Mouse (Mus musculus): Measurements from ENCODE around the gene Rnf144a. TPM values are rescaled to one million over a fixed set of nuclear protein-coding genes. Genes with fewer than 3 reads are reported as not detected.

Rnf144a gene
- polyA plus RNA-seq, 1 experiment from 2014 or later: 3.1 TPM

DNA sequence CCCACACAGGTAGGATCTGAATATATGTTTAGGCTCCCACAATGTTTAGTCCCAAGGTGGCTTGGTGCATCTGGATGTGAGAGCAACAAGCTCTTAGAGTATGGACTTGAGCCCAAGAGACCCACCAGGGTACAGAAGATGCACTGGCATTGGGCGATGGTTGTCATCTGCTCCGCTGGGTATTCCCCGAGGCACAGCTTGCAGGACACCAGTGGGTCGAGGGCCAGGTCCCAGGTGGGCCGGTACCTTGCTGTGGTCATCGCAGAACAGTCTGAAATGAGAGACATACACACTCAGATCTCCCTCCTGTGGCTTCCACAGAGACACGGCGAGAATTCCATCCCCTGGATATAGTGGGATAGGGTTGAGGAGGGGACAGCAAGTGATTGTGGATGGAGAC lies 75.9 kb downstream of the Rnf144a start:
- ATAC-seq: no peak

GRCm38 (mm10) chr12:26333678-26334077 lies 81.4 kb downstream of the Rnf144a start:
- H3K27ac ChIP-seq: no peak overlapping the region
- no peaks in the 10 kb centered on the region for H3K4me1 ChIP-seq
- H3K27me3 ChIP-seq (replicated peaks): no peaks in the 10 kb centered on the region
- no peak for ATAC-seq
- H3K4me3 ChIP-seq: no peak overlapping the region
- H3K36me3 ChIP-seq: no peaks in the 10 kb centered on the region
- H3K4me2 ChIP-seq: no peak overlapping the region
- 36% methylated on average over 1 of the region's 1 CpGs for WGBS (ENCODE audit: insufficient replicate concordance)
- H3K9me3 ChIP-seq (replicated peaks): no peaks in the 10 kb centered on the region
- no peak overlapping the region for H3K9ac ChIP-seq

More for the DNA sequence above, 75.9 kb downstream of the Rnf144a start:
- Histone ChIP-seq H3K9ac (no peak overlapping the region), H3K27ac (no peak overlapping the region), H3K9me3 (replicated peaks) (no peaks in the 10 kb centered on the region), H3K4me3 (no peak overlapping the region), H3K36me3 (no peaks in the 10 kb centered on the region), H3K4me2 (no peak overlapping the region), H3K4me1 (no peaks in the 10 kb centered on the region), H3K27me3 (replicated peaks) (no peaks in the 10 kb centered on the region)
- WGBS (ENCODE audit: insufficient replicate concordance): 77% methylated on average over 8 of the region's 8 CpGs

- Histone ChIP-seq H3K27me3 (replicated peaks) (no peaks in the 10 kb centered on the region), H3K27ac (no peak overlapping the region), H3K36me3 (no peaks in the 10 kb centered on the region), H3K9me3 (replicated peaks) (no peaks in the 10 kb centered on the region), H3K9ac (no peak overlapping the region), H3K4me1 (no peaks in the 10 kb centered on the region), H3K4me2 (no peak overlapping the region), H3K4me3 (no peak overlapping the region)
- ATAC-seq: no peak
- 59% methylated on average over 3 of the region's 3 CpGs for WGBS (ENCODE audit: insufficient replicate concordance)
Observed at GRCm38 (mm10) chr12:26331048-26331447, 84.0 kb downstream of the Rnf144a start.

DNA sequence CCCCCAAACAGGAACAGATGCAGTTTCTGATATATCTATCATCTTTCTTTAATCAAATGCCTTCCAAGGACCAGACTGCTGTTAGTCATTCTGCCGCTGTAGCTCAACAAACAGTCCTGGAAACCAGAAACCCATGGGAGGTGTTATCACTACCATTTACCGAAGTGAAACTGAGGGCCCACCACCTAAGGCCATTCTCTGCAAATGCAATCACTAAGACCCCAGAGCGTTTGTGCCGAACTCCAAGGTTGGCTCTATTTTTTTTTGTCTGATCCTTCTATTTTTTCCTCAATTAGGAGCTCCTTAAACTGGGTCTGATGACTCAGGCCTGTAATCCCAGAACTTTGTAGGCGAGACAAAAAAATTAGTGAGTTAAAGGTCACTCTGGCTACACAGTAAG lies 85.3 kb downstream of the Rnf144a start:
- Histone ChIP-seq H3K4me3 (no peak overlapping the region), H3K4me1 (no peaks in the 10 kb centered on the region), H3K27me3 (replicated peaks) (no peaks in the 10 kb centered on the region), H3K4me2 (no peak overlapping the region), H3K36me3 (no peaks in the 10 kb centered on the region), H3K9me3 (replicated peaks) (no peaks in the 10 kb centered on the region), H3K27ac (no peak overlapping the region), H3K9ac (no peak overlapping the region)
- 66% methylated on average over 5 of the region's 5 CpGs for WGBS (ENCODE audit: insufficient replicate concordance)
- no peak for ATAC-seq

DNA sequence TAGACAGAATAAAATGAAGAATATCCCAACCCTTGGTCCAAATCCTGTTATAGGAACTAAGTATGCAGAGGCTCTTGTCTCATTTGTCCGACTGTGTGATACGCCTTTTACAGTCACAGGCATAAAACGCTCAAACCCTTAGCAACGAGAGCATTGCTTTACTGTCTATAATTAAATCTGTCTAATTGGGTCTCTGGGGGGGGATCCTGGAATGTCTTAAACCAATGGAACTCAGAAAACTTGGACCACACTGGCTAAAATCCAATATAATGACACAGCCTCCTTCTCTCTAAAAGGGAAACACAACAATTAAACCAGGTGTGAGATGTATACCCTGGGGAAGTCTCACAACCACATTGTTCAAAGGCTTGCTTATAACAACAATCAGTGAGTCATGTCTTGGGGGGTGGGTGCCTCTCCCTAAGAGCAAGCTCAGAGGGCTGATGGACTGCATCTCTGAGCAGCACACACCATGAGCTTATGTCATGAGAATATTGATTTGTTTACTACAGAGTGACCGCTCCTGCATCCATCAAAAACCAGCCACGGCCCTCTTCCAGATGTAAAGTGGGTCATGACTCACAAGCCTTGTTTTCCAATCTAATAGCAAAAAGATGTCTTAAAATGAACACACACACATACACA lies 85.9 kb downstream of the Rnf144a start:
- 73% methylated on average over 6 of the region's 6 CpGs for WGBS (ENCODE audit: insufficient replicate concordance)
- Histone ChIP-seq H3K4me3 (no peak overlapping the region), H3K27ac (no peak overlapping the region), H3K36me3 (no peaks in the 10 kb centered on the region), H3K4me1 (no peaks in the 10 kb centered on the region), H3K4me2 (no peak overlapping the region), H3K9me3 (replicated peaks) (no peaks in the 10 kb centered on the region), H3K27me3 (replicated peaks) (no peaks in the 10 kb centered on the region), H3K9ac (no peak overlapping the region)
- no peak for ATAC-seq

DNA sequence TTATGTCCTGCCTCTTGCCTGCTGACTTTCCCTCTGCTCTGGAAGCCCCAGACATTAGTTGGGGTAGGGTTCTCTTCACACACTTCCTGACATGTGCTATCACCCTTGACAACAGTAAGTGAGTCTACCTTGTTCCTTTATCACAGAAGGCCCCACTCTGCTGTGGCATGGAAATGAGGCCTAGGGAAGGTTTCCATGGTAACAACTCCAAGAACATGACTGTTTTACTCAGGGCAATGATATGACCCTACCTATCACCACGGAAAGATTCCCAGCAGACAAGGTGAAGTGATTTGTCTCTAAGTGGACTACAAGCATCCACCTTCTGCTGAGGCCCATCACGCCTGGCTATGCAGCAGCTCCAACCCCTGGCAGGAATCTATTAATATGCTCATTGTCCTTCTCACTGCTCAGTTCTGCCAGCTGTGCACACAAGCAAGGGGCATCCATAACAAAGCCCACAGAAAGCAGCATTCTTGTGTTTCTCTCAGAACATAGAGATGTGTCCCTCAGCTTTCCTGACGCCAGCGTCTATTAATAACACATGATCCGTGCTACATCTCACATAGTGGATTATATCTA lies 91.2 kb downstream of the Rnf144a start:
- ATAC-seq: no peak
- Histone ChIP-seq H3K4me2 (no peak overlapping the region), H3K36me3 (no peaks in the 10 kb centered on the region), H3K27me3 (replicated peaks) (no peaks in the 10 kb centered on the region), H3K27ac (no peak overlapping the region), H3K4me1 (no peaks in the 10 kb centered on the region), H3K9me3 (replicated peaks) (no peaks in the 10 kb centered on the region), H3K9ac (no peak overlapping the region), H3K4me3 (no peak overlapping the region)
- WGBS (ENCODE audit: insufficient replicate concordance): 67% methylated on average over 5 of the region's 5 CpGs

- Histone ChIP-seq H3K4me3 (no peak overlapping the region), H3K36me3 (no peaks in the 10 kb centered on the region), H3K9me3 (replicated peaks) (no peaks in the 10 kb centered on the region), H3K27me3 (replicated peaks) (no peaks in the 10 kb centered on the region), H3K4me2 (no peak overlapping the region), H3K4me1 (no peaks in the 10 kb centered on the region), H3K27ac (no peak overlapping the region), H3K9ac (no peak overlapping the region)
- no peak for ATAC-seq
- WGBS (ENCODE audit: insufficient replicate concordance): 43% methylated on average over 3 of the region's 3 CpGs
Observed at GRCm38 (mm10) chr12:26316261-26316660, 98.8 kb downstream of the Rnf144a start.

DNA sequence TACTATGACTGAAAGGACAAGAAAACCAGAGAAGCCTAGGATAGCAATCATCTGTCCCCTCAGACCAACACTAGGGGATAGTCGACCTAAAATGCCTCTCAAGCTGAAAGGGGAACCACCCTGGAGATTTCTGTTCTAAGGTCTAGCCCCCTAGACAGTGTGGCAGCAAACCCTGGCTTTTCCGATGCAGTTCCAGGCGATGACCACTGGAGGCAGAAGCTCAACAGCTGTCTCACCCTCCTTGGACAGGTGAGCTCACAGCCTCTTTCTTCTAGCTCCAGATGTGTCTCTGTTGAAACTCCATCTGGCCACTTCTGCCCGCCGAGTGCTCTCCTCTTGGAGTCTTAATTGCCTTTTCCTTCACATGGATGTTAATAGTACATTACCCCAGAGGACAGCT lies 100.1 kb downstream of the Rnf144a start:
- WGBS (ENCODE audit: insufficient replicate concordance): 30% methylated on average over 5 of the region's 5 CpGs
- no peaks in the 10 kb centered on the region for H3K9me3 ChIP-seq (replicated peaks)
- no peaks in the 10 kb centered on the region for H3K27me3 ChIP-seq (replicated peaks)
- H3K36me3 ChIP-seq: peaks cover 4% of the 10 kb centered on the region; the same call in 1 of the 2 replicates
- H3K4me2 ChIP-seq: no peak overlapping the region
- H3K9ac ChIP-seq: no peak overlapping the region
- no peaks in the 10 kb centered on the region for H3K4me1 ChIP-seq
- no peak for ATAC-seq
- no peak overlapping the region for H3K4me3 ChIP-seq
- no peak overlapping the region for H3K27ac ChIP-seq

DNA sequence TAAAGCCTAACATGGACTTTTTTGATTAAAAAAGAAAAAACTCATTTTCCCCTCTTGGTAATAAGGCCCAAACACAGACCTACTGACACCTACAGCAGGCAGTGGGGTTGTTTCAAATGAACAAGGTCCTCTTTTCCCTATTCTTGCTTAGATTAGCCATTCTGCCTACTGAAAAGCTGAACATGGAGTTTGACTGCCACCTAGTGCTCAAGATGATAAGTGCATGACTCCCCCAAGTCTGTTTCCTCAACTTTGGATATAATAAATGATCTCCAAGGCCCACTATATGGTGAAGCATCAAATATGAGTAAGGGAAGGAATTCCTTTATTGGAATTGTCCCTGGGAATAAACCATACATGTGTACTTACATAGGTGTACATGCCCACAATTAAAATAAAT lies 103.5 kb downstream of the Rnf144a start:
- peaks cover 4% of the 10 kb centered on the region; the same call in 1 of the 2 replicates for H3K36me3 ChIP-seq
- no peak overlapping the region for H3K4me2 ChIP-seq
- H3K4me1 ChIP-seq: no peaks in the 10 kb centered on the region
- no peak for ATAC-seq
- no peaks in the 10 kb centered on the region for H3K27me3 ChIP-seq (replicated peaks)
- H3K4me3 ChIP-seq: no peak overlapping the region
- H3K9me3 ChIP-seq (replicated peaks): no peaks in the 10 kb centered on the region
- H3K9ac ChIP-seq: no peak overlapping the region
- H3K27ac ChIP-seq: no peak overlapping the region

GRCm38 (mm10) chr12:26310247-26310646 lies 104.8 kb downstream of the Rnf144a start:
- Histone ChIP-seq H3K36me3 (peaks cover 4% of the 10 kb centered on the region; the same call in 1 of the 2 replicates), H3K27me3 (replicated peaks) (no peaks in the 10 kb centered on the region), H3K9me3 (replicated peaks) (no peaks in the 10 kb centered on the region), H3K4me2 (no peak overlapping the region), H3K4me1 (no peaks in the 10 kb centered on the region), H3K4me3 (no peak overlapping the region), H3K9ac (no peak overlapping the region), H3K27ac (no peak overlapping the region)
- ATAC-seq: no peak
- 66% methylated on average over 11 of the region's 11 CpGs for WGBS (ENCODE audit: insufficient replicate concordance)

GRCm38 (mm10) chr12:26302886-26303285 lies 112.2 kb downstream of the Rnf144a start:
- Histone ChIP-seq H3K27ac (no peak overlapping the region), H3K9ac (no peak overlapping the region), H3K9me3 (replicated peaks) (no peaks in the 10 kb centered on the region), H3K4me3 (no peak overlapping the region), H3K4me1 (no peaks in the 10 kb centered on the region), H3K27me3 (replicated peaks) (no peaks in the 10 kb centered on the region), H3K4me2 (no peak overlapping the region), H3K36me3 (no peaks in the 10 kb centered on the region)
- no peak for ATAC-seq
- 64% methylated on average over 5 of the region's 5 CpGs for WGBS (ENCODE audit: insufficient replicate concordance)

- ATAC-seq: no peak
- Histone ChIP-seq H3K4me2 (no peak overlapping the region), H3K27me3 (replicated peaks) (no peaks in the 10 kb centered on the region), H3K27ac (no peak overlapping the region), H3K9me3 (replicated peaks) (no peaks in the 10 kb centered on the region), H3K4me3 (no peak overlapping the region), H3K9ac (no peak overlapping the region), H3K36me3 (no peaks in the 10 kb centered on the region), H3K4me1 (no peaks in the 10 kb centered on the region)
- 64% methylated on average over 7 of the region's 7 CpGs for WGBS (ENCODE audit: insufficient replicate concordance)
Observed at GRCm38 (mm10) chr12:26299515-26300090, 115.5 kb downstream of the Rnf144a start.
